Mouse (Mus musculus) retina, postnatal 1 day (tissue): Measurements from ENCODE around the gene Gm11168.
"Not testable (repeated sequence)": the region's sequence is repeated elsewhere in the genome, so short reads cannot be mapped to it uniquely, and the experiment has no call there.

ENCODE experiments used
- DNase-seq: peaks from one replicate; pipeline ENCODE4 v3.0.0-alpha.2; 2012

Gm11168 gene

GRCm38 (mm10) chr9:3002794-3003396, at the start of gene Gm11168:
TSS of gene Gm11168 (plus strand) at chr9:3003346.
- not testable (repeated sequence) for DNase-seq

GRCm38 (mm10) chr9:3000445-3000972, 2.6 kb upstream of the Gm11168 start, which contains the start of gene Gm10722:
TSS of gene Gm10722 (plus strand) at chr9:3000922.
- peak; percentile 64 for DNase-seq

DNA sequence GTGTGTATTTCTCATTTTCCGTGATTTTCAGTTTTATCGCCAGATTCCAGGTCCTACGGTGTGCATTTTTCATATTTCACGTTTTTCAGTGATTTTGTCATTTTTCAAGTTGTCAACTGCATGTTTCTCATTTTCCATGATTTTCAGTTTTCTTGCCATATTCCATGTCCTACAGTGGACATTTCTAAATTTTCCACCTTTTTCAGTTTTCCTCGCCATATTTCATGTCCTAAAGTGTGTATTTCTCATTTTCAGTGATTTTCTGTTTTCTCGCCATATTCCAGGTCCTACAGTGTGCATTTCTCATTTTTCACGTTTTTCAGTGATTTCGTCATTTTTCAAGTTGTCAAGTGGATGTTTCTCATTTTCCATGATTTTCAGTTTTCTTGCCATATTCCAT, 2.1 kb upstream of the Gm11168 start:
- DNase-seq: not testable (repeated sequence)

DNA sequence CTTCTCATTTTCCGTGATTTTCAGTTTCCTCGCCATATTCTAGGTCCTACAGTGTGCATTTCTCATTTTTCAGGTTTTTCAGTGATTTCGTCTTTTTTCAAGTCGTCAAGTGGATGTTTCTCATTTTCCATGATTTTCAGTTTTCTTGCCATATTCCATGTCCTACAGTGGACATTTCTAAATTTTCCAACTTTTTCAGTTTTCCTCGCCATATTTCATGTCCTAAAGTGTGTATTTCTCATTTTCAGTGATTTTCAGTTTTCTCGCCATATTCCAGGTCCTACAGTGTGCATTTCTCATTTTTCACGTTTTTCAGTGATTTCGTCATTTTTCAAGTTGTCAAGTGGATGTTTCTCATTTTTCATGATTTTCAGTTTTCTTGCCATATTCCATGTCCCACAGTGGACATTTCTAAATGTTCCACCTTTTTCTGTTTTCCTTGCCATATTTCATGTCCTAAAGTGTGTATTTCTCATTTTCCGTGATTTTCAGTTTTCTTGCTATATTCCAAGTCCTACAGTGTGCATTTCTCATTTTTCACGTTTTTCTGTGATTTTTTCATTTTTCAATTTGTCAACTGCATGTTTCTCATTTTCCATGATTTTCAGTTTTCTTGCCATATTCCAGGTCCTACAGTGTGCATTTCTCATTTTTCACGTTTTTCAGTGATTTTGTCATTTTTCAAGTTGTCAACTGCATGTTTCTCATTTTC, 1.0 kb upstream of the Gm11168 start:
- DNase-seq: peak; percentile 35

DNA sequence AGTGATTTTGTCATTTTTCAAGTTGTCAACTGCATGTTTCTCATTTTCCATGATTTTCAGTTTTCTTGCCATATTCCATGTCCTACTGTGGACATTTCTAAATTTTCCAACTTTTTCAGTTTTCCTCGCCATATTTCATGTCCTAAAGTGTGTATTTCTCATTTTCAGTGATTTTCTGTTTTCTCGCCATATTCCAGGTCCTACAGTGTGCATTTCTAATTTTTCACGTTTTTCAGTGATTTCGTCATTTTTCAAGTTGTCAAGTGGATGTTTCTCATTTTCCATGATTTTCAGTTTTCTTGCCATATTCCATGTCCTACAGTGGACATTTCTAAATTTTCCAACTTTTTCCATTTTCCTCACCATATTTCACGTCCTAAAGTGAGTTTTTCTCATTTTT, 3.0 kb downstream of the Gm11168 start:
- DNase-seq: not testable (repeated sequence)

DNA sequence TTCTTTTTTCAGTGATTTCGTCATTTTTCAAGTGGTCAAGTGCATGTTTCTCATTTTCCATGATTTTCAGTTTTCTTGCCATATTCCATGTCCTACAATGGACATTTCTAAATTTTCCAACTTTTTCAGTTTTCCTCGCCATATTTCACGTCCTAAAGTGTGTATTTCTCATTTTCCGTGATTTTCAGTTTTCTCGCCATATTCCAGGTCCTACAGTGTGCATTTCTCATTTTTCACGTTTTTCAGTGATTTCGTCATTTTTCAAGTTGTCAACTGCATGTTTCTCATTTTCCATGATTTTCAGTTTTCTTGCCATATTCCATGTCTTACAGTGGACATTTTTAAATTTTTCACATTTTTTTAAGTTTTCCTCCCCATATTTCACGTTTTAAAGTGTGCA, 3.5 kb downstream of the Gm11168 start:
- DNase-seq: not testable (repeated sequence)

- DNase-seq: peak; percentile 37
Observed at GRCm38 (mm10) chr9:3007272-3007671, 4.1 kb downstream of the Gm11168 start.

GRCm38 (mm10) chr9:3009331-3009730, 6.2 kb downstream of the Gm11168 start:
- DNase-seq: not testable (repeated sequence)

DNA sequence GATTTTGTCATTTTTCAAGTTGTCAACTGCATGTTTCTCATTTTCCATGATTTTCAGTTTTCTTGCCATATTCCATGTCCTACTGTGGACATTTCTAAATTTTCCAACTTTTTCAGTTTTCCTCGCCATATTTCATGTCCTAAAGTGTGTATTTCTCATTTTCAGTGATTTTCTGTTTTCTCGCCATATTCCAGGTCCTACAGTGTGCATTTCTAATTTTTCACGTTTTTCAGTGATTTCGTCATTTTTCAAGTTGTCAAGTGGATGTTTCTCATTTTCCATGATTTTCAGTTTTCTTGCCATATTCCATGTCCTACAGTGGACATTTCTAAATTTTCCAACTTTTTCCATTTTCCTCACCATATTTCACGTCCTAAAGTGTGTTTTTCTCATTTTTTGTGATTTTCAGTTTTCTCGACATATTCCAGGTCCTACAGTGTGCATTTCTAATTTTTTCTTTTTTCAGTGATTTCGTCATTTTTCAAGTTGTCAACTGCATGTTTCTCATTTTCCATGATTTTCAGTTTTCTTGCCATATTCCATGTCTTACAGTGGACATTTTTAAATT, 9.0 kb downstream of the Gm11168 start:
- not testable (repeated sequence) for DNase-seq

- DNase-seq: not testable (repeated sequence)
Observed at GRCm38 (mm10) chr9:3012733-3013279, 9.7 kb downstream of the Gm11168 start, which contains the start of gene Gm10721. TSS of gene Gm10721 (plus strand) at chr9:3013140.

- not testable (repeated sequence) for DNase-seq
Observed at GRCm38 (mm10) chr9:3015354-3015753, 12.2 kb downstream of the Gm11168 start, which contains the start of gene Gm10720. TSS of gene Gm10720 (plus strand) at chr9:3015654.

DNA sequence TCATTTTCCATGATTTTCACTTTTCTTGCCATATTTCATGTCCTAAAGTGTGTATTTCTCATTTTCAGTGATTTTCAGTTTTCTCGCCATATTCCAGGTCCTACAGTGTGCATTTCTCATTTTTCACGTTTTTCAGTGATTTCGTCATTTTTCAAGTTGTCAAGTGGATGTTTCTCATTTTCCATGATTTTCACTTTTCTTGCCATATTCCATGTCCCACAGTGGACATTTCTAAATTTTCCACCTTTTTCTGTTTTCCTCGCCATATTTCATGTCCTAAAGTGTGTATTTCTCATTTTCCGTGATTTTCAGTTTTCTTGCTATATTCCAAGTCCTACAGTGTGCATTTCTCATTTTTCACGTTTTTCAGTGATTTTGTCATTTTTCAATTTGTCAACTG, 12.8 kb downstream of the Gm11168 start:
- not testable (repeated sequence) for DNase-seq

DNA sequence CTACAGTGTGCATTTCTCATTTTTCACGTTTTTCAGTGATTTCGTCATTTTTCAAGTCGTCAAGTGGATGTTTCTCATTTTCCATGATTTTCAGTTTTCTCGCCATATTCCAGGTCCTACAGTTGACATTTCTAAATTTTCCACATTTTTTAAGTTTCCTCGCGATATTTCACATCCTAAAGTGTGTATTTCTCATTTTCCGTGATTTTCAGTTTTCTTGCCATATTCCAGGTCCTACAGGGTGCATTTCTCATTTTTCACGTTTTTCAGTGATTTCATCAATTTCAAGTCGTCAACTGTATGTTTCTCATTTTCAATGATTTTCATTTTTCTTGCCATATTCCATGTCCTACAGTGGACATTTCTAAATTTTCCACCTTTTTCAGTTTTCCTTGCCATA, 14.0 kb downstream of the Gm11168 start, which contains the start of gene Gm10719:
TSS of gene Gm10719 (plus strand) at position 301 of the 400 bp plus-strand sequence.
- not testable (repeated sequence) for DNase-seq

GRCm38 (mm10) chr9:3018944-3019343, 15.8 kb downstream of the Gm11168 start:
- not testable (repeated sequence) for DNase-seq

GRCm38 (mm10) chr9:3019835-3020727, 16.9 kb downstream of the Gm11168 start:
- not testable (repeated sequence) for DNase-seq

GRCm38 (mm10) chr9:3022316-3023008, 19.3 kb downstream of the Gm11168 start:
- peak; percentile 36 for DNase-seq

DNA sequence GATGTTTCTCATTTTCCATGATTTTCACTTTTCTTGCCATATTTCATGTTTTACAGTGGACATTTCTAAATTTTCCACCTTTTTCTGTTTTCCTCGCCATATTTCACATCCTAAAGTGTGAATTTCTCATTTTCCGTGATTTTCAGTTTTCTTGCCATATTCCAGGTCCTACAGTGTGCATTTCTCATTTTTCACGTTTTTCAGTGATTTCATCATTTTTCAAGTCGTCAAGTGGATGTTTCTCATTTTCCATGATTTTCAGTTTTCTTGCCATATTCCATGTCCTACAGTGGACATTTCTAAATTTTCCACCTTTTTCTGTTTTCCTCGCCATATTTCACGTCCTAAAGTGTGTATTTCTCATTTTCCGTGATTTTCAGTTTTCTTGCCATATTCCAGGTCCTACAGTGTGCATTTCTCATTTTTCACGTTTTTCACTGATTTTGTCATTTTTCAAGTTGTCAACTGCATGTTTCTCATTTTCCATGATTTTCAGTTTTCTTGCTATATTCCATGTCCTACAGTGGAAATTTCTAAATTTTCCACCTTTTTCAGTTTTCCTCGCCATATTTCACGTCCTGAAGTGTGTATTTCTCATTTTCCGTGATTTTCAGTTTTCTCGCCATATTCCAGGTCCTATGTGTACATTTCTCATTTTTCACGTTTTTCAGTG, 20.3 kb downstream of the Gm11168 start, which contains the start of gene Gm10718:
TSS of gene Gm10718 (plus strand) at position 236 of the 673 bp plus-strand sequence.
- not testable (repeated sequence) for DNase-seq

- DNase-seq: not testable (repeated sequence)
Observed at GRCm38 (mm10) chr9:3023985-3024648, 21.0 kb downstream of the Gm11168 start.

DNA sequence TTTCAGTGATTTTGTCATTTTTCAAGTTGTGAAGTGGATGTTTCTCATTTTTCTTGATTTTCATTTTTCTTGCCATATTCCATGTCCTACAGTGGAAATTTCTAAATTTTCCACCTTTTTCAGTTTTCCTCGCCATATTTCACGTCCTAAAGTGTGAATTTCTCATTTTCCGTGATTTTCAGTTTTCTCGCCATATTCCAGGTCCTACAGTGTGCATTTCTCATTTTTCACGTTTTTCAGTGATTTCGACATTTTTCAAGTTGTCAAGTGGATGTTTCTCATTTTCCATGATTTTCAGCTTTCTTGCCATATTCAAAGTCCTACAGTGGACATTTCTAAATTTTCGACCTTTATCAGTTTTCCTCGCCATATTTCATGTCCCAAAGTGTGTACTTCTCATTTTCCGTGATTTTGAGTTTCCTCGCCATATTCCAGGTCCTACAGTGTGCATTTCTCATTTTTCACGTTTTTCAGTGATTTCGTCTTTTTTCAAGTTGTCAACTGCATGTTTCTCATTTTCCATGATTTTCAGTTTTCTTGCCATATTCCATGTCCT, 21.8 kb downstream of the Gm11168 start, which contains the start of gene Gm10717:
TSS of gene Gm10717 (plus strand) at position 506 of the 556 bp plus-strand sequence.
- DNase-seq: not testable (repeated sequence)
